Mouse (Mus musculus): ENCODE measurements around the gene Mtch2. TPM values are rescaled to one million over a fixed set of nuclear protein-coding genes. Genes with fewer than 3 reads are reported as not detected.
A peak's percentile ranks its signal among the peaks of the same experiment; 100 is the strongest.

Mtch2 gene
- 259 and 270 TPM in 2 replicates for polyA plus RNA-seq (2015; fragmentation: Nextera tagmentation; extraction: Ambion mirVana)

GRCm38 (mm10) chr2:90846955-90847680 is at the start of gene Mtch2:
Gene Mtch2, plus strand, starts transcription at chr2:90847155.
- H3K4me1 ChIP-seq (ENCODE audit: control insufficient read depth, insufficient read depth, low read length): peaks cover 18% of the 10 kb centered on the region
- peaks cover 21% of the 10 kb centered on the region for H3K36me3 ChIP-seq (ENCODE audit: control insufficient read depth, insufficient read depth)
- peak within 1 kb of the TSS; percentile 85 for H3K4me2 ChIP-seq (ENCODE audit: low read depth, low read length)
- peak within 1 kb of the TSS; percentile 97 for H3K9ac ChIP-seq (ENCODE audit: low read length)
- under 1% methylated on average over 67 of the region's 67 CpGs for WGBS
- ATAC-seq (replicated peaks; ENCODE audit: extremely low read depth, insufficient read depth, low FRiP score): peak; percentile 98
- H3K4me3 ChIP-seq (ENCODE audit: low read length): peak within 1 kb of the TSS; percentile 99
- no peaks in the 10 kb centered on the region for H3K27me3 ChIP-seq (ENCODE audit: control insufficient read depth, insufficient read depth, low read length)
- peak within 1 kb of the TSS; percentile 91 for H3K27ac ChIP-seq (ENCODE audit: low read length)
- no peaks in the 10 kb centered on the region for H3K9me3 ChIP-seq (replicated peaks; ENCODE audit: control insufficient read depth, low read length)

- no peaks in the 10 kb centered on the region for H3K4me1 ChIP-seq (ENCODE audit: control insufficient read depth, insufficient read depth, low read length)
- no peaks in the 10 kb centered on the region for H3K36me3 ChIP-seq (ENCODE audit: control insufficient read depth, insufficient read depth)
- 81% methylated on average over 6 of the region's 6 CpGs for WGBS
- H3K4me3 ChIP-seq (ENCODE audit: low read length): no peak overlapping the region
- no peak overlapping the region for H3K4me2 ChIP-seq (ENCODE audit: low read depth, low read length)
- no peak for ATAC-seq (replicated peaks; ENCODE audit: extremely low read depth, insufficient read depth, low FRiP score)
- H3K9me3 ChIP-seq (replicated peaks; ENCODE audit: control insufficient read depth, low read length): no peaks in the 10 kb centered on the region
- no peak overlapping the region for H3K9ac ChIP-seq (ENCODE audit: low read length)
- H3K27me3 ChIP-seq (ENCODE audit: control insufficient read depth, insufficient read depth, low read length): no peaks in the 10 kb centered on the region
- no peak overlapping the region for H3K27ac ChIP-seq (ENCODE audit: low read length)
Measured at GRCm38 (mm10) chr2:90808241-90809126, 38.5 kb upstream of the Mtch2 start.

DNA sequence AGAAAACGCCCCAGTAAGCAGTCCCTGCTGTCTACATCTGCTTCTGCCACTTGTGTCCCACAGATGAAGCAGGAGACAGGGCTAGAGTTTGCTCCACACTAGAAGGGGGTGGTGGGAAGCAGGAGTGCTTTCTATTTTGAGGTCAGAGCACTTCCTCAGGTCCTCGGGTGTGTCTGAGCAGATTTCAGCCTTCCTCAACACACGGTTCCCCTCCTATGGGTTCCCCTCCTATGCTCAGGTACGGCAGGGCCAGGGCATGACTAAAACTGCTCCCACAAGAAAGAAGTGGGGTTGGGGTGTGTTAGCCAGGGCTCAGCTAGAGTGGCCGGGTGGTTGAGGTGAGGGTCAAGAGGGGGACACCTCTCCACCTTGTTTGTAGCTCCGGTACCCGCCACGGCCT is 36.2 kb upstream of the Mtch2 start:
- no peaks in the 10 kb centered on the region for H3K36me3 ChIP-seq (ENCODE audit: control insufficient read depth, insufficient read depth)
- no peaks in the 10 kb centered on the region for H3K9me3 ChIP-seq (replicated peaks; ENCODE audit: control insufficient read depth, low read length)
- no peaks in the 10 kb centered on the region for H3K4me1 ChIP-seq (ENCODE audit: control insufficient read depth, insufficient read depth, low read length)
- ATAC-seq (replicated peaks; ENCODE audit: extremely low read depth, insufficient read depth, low FRiP score): no peak
- H3K9ac ChIP-seq (ENCODE audit: low read length): no peak overlapping the region
- WGBS: 69% methylated on average over 8 of the region's 8 CpGs
- H3K27ac ChIP-seq (ENCODE audit: low read length): no peak overlapping the region
- H3K27me3 ChIP-seq (ENCODE audit: control insufficient read depth, insufficient read depth, low read length): no peaks in the 10 kb centered on the region
- H3K4me2 ChIP-seq (ENCODE audit: low read depth, low read length): no peak overlapping the region
- no peak overlapping the region for H3K4me3 ChIP-seq (ENCODE audit: low read length)

GRCm38 (mm10) chr2:90815266-90815665 is 31.7 kb upstream of the Mtch2 start:
- no peak overlapping the region for H3K9ac ChIP-seq (ENCODE audit: low read length)
- H3K27me3 ChIP-seq (ENCODE audit: control insufficient read depth, insufficient read depth, low read length): no peaks in the 10 kb centered on the region
- no peak for ATAC-seq (replicated peaks; ENCODE audit: extremely low read depth, insufficient read depth, low FRiP score)
- no peaks in the 10 kb centered on the region for H3K36me3 ChIP-seq (ENCODE audit: control insufficient read depth, insufficient read depth)
- H3K4me1 ChIP-seq (ENCODE audit: control insufficient read depth, insufficient read depth, low read length): no peaks in the 10 kb centered on the region
- no peak overlapping the region for H3K27ac ChIP-seq (ENCODE audit: low read length)
- H3K4me2 ChIP-seq (ENCODE audit: low read depth, low read length): no peak overlapping the region
- no peak overlapping the region for H3K4me3 ChIP-seq (ENCODE audit: low read length)
- WGBS: 73% methylated on average over 2 of the region's 2 CpGs
- no peaks in the 10 kb centered on the region for H3K9me3 ChIP-seq (replicated peaks; ENCODE audit: control insufficient read depth, low read length)

- H3K4me2 ChIP-seq (ENCODE audit: low read depth, low read length): no peak overlapping the region
- H3K9me3 ChIP-seq (replicated peaks; ENCODE audit: control insufficient read depth, low read length): no peaks in the 10 kb centered on the region
- H3K27me3 ChIP-seq (ENCODE audit: control insufficient read depth, insufficient read depth, low read length): no peaks in the 10 kb centered on the region
- no peak overlapping the region for H3K9ac ChIP-seq (ENCODE audit: low read length)
- no peaks in the 10 kb centered on the region for H3K36me3 ChIP-seq (ENCODE audit: control insufficient read depth, insufficient read depth)
- no peak for ATAC-seq (replicated peaks; ENCODE audit: extremely low read depth, insufficient read depth, low FRiP score)
- 75% methylated on average over 4 of the region's 4 CpGs for WGBS
- H3K4me3 ChIP-seq (ENCODE audit: low read length): no peak overlapping the region
- no peaks in the 10 kb centered on the region for H3K4me1 ChIP-seq (ENCODE audit: control insufficient read depth, insufficient read depth, low read length)
- no peak overlapping the region for H3K27ac ChIP-seq (ENCODE audit: low read length)
Measured at GRCm38 (mm10) chr2:90816144-90816543, 30.8 kb upstream of the Mtch2 start.

- Histone ChIP-seq H3K9me3 (replicated peaks; ENCODE audit: control insufficient read depth, low read length) (no peaks in the 10 kb centered on the region), H3K9ac (ENCODE audit: low read length) (no peak overlapping the region), H3K27me3 (ENCODE audit: control insufficient read depth, insufficient read depth, low read length) (no peaks in the 10 kb centered on the region), H3K36me3 (ENCODE audit: control insufficient read depth, insufficient read depth) (no peaks in the 10 kb centered on the region), H3K27ac (ENCODE audit: low read length) (no peak overlapping the region), H3K4me1 (ENCODE audit: control insufficient read depth, insufficient read depth, low read length) (no peaks in the 10 kb centered on the region), H3K4me2 (ENCODE audit: low read depth, low read length) (no peak overlapping the region), H3K4me3 (ENCODE audit: low read length) (no peak overlapping the region)
- no peak for ATAC-seq (replicated peaks; ENCODE audit: extremely low read depth, insufficient read depth, low FRiP score)
- WGBS: 62% methylated on average over 3 of the region's 3 CpGs
Measured at GRCm38 (mm10) chr2:90818710-90819109, 28.2 kb upstream of the Mtch2 start.

DNA sequence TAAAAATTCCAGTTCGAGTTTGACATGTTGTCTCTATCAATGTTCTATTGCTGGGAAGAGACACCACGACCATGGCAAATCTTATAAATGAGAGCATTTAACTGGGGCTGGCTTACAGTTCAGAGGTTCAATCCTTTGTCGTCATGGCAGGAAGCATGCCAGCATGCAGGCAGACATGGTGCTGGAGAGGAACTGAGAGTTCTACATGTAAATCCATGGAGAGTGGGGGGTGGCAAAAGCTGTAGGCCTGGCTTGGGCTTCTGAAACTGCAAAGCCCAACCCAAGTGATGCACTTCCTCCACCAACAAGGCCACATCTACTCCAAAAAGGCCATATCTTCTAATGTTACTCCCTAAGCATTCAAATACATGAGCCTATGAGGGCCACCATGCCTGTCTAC is 26.1 kb upstream of the Mtch2 start:
- no peak overlapping the region for H3K27ac ChIP-seq (ENCODE audit: low read length)
- H3K4me2 ChIP-seq (ENCODE audit: low read depth, low read length): no peak overlapping the region
- H3K4me3 ChIP-seq (ENCODE audit: low read length): no peak overlapping the region
- no peak for ATAC-seq (replicated peaks; ENCODE audit: extremely low read depth, insufficient read depth, low FRiP score)
- no peaks in the 10 kb centered on the region for H3K4me1 ChIP-seq (ENCODE audit: control insufficient read depth, insufficient read depth, low read length)
- H3K36me3 ChIP-seq (ENCODE audit: control insufficient read depth, insufficient read depth): no peaks in the 10 kb centered on the region
- no peaks in the 10 kb centered on the region for H3K27me3 ChIP-seq (ENCODE audit: control insufficient read depth, insufficient read depth, low read length)
- no peaks in the 10 kb centered on the region for H3K9me3 ChIP-seq (replicated peaks; ENCODE audit: control insufficient read depth, low read length)
- whole genome bisulfite sequencing: 80% methylated on average over 3 of the region's 3 CpGs
- no peak overlapping the region for H3K9ac ChIP-seq (ENCODE audit: low read length)

- Histone ChIP-seq H3K9me3 (replicated peaks; ENCODE audit: control insufficient read depth, low read length) (no peaks in the 10 kb centered on the region), H3K4me3 (ENCODE audit: low read length) (no peak overlapping the region), H3K9ac (ENCODE audit: low read length) (no peak overlapping the region), H3K27ac (ENCODE audit: low read length) (no peak overlapping the region), H3K36me3 (ENCODE audit: control insufficient read depth, insufficient read depth) (no peaks in the 10 kb centered on the region), H3K4me2 (ENCODE audit: low read depth, low read length) (no peak overlapping the region), H3K4me1 (ENCODE audit: control insufficient read depth, insufficient read depth, low read length) (no peaks in the 10 kb centered on the region), H3K27me3 (ENCODE audit: control insufficient read depth, insufficient read depth, low read length) (no peaks in the 10 kb centered on the region)
- 87% methylated on average over 2 of the region's 2 CpGs for WGBS
- no peak for ATAC-seq (replicated peaks; ENCODE audit: extremely low read depth, insufficient read depth, low FRiP score)
Measured at GRCm38 (mm10) chr2:90822978-90823377, 24.0 kb upstream of the Mtch2 start.

GRCm38 (mm10) chr2:90823781-90824180 is 23.2 kb upstream of the Mtch2 start:
- no peaks in the 10 kb centered on the region for H3K27me3 ChIP-seq (ENCODE audit: control insufficient read depth, insufficient read depth, low read length)
- H3K4me1 ChIP-seq (ENCODE audit: control insufficient read depth, insufficient read depth, low read length): no peaks in the 10 kb centered on the region
- no peaks in the 10 kb centered on the region for H3K9me3 ChIP-seq (replicated peaks; ENCODE audit: control insufficient read depth, low read length)
- no peak overlapping the region for H3K9ac ChIP-seq (ENCODE audit: low read length)
- H3K4me2 ChIP-seq (ENCODE audit: low read depth, low read length): no peak overlapping the region
- 82% methylated on average over 6 of the region's 6 CpGs for WGBS
- ATAC-seq (replicated peaks; ENCODE audit: extremely low read depth, insufficient read depth, low FRiP score): no peak
- no peak overlapping the region for H3K27ac ChIP-seq (ENCODE audit: low read length)
- no peaks in the 10 kb centered on the region for H3K36me3 ChIP-seq (ENCODE audit: control insufficient read depth, insufficient read depth)
- H3K4me3 ChIP-seq (ENCODE audit: low read length): no peak overlapping the region
